Mouse (Mus musculus) hindbrain, embryonic 11.5 days (tissue): Measurements from ENCODE around the gene Fgd6. TPM values are rescaled to one million over a fixed set of nuclear protein-coding genes. Genes with fewer than 3 reads are reported as not detected.

Experiments used
- ATAC-seq: fragments of 200-750 bp; cut with Nextera tagmentation; 2 replicates; pipeline ENCODE4 v1.8.0; 2017; ENCODE audit warnings: mild to moderate bottlenecking, moderate TSS enrichment, moderate library complexity; ENCODE audit not compliant: low FRiP score
- DNase-seq: peaks from one replicate; pipeline ENCODE4 v3.0.0-alpha.2; 2015; ENCODE audit warnings: low spot score
- H3K27ac ChIP-seq: fragments of 300-500 bp; sonication (generic); 2 replicates; pipeline ENCODE4 v1.5.1; 2014; ENCODE audit warnings: mild to moderate bottlenecking, low read depth, low read length
- H3K27me3 ChIP-seq: fragments of 300-500 bp; sonication (generic); 2 replicates; pipeline ENCODE4 v1.6.1; 2014; ENCODE audit warnings: mild to moderate bottlenecking, low read length, moderate library complexity, mixed read lengths; ENCODE audit not compliant: control insufficient read depth, insufficient read depth
- H3K36me3 ChIP-seq: fragments of 300-500 bp; sonication (generic); 2 replicates; pipeline ENCODE4 v1.6.1; 2014; ENCODE audit warnings: mild to moderate bottlenecking, low read length, moderate library complexity, mixed read lengths; ENCODE audit not compliant: control insufficient read depth, insufficient read depth
- H3K4me1 ChIP-seq: fragments of 300-500 bp; sonication (generic); replicated peaks from 2 replicates; pipeline ENCODE4 v1.6.1; 2014; ENCODE audit warnings: low read length, mixed read lengths; ENCODE audit not compliant: control insufficient read depth, insufficient read depth
- H3K4me2 ChIP-seq: fragments of 300-500 bp; sonication (generic); replicated peaks from 2 replicates; pipeline ENCODE4 v1.6.1; 2014; ENCODE audit warnings: mild to moderate bottlenecking, low read depth, low read length
- H3K4me3 ChIP-seq: fragments of 300-500 bp; sonication (generic); 2 replicates; pipeline ENCODE4 v1.5.1; 2014; ENCODE audit warnings: low read depth, low read length
- H3K9ac ChIP-seq: fragments of 300-500 bp; sonication (generic); 2 replicates; pipeline ENCODE4 v1.6.1; 2014; ENCODE audit warnings: low read depth, low read length
- H3K9me3 ChIP-seq: fragments of 300-500 bp; sonication (generic); 2 replicates; pipeline ENCODE4 v1.6.1; 2016; ENCODE audit warnings: low read length; ENCODE audit not compliant: control insufficient read depth
- WGBS: fragments of 180-500 bp; shearing (Covaris S2); extraction: QIAGEN DNeasy Blood & Tissue Kit; methylation state at CpG from one replicate; pipeline ENCODE4 v1.1.7; 2014; 5-methylcytosine and 5-hydroxymethylcytosine counted together
- polyA plus RNA-seq: library from polyadenylated mRNA; unstranded; fragments of >200 nt; fragmentation: Nextera tagmentation; extraction: Ambion mirVana; gene quantifications from 2 replicates; pipeline ENCODE4 v1.2.1, GENCODE M21; 2014

Gene Fgd6
- polyA plus RNA-seq, 1 experiment from 2014 or later: 6.7 TPM

GRCm38 (mm10) chr10:94056487-94056886 lies 20.7 kb downstream of the Fgd6 start:
- Histone ChIP-seq H3K27ac (no peak overlapping the region), H3K27me3 (no peaks in the 10 kb centered on the region), H3K4me3 (no peak overlapping the region), H3K9me3 (no peaks in the 10 kb centered on the region), H3K4me1 (no peaks in the 10 kb centered on the region), H3K36me3 (no peaks in the 10 kb centered on the region), H3K9ac (no peak overlapping the region), H3K4me2 (no peak overlapping the region)
- ATAC-seq: no peak
- DNase-seq: no peak
- WGBS: 93% methylated on average over 6 of the region's 6 CpGs

DNA sequence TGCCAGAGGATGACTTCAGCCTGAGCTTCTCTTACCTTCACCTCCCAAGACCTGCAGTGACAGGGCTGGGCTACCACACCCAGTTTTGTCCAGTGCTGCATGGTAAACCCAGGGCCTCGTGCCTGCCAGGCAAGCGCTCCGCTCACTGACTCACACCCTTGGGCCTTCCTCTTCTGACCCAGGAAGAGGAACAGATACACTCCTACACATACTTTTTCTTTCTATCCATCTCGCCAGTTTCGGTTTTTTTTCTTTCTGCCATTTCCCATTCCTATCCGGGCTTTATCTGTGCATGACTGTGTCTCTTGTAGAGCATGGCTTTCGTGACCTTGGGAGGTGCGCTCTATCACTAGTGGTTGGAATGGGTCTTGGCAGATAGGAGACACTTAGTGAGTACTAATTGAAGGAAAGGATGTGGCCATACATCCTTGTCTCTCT lies 23.8 kb downstream of the Fgd6 start:
- no peak for DNase-seq
- H3K9ac ChIP-seq: no peak overlapping the region
- H3K4me1 ChIP-seq: no peaks in the 10 kb centered on the region
- no peak overlapping the region for H3K4me2 ChIP-seq
- H3K4me3 ChIP-seq: no peak overlapping the region
- no peaks in the 10 kb centered on the region for H3K27me3 ChIP-seq
- H3K27ac ChIP-seq: no peak overlapping the region
- H3K9me3 ChIP-seq: no peaks in the 10 kb centered on the region
- H3K36me3 ChIP-seq: no peaks in the 10 kb centered on the region
- WGBS: 90% methylated on average over 8 of the region's 8 CpGs
- ATAC-seq: no peak

GRCm38 (mm10) chr10:94060190-94060589 lies 24.4 kb downstream of the Fgd6 start:
- no peak overlapping the region for H3K27ac ChIP-seq
- no peak for ATAC-seq

GRCm38 (mm10) chr10:94062357-94062756 lies 26.6 kb downstream of the Fgd6 start:
- ATAC-seq (no peak), DNase-seq (no peak)
- Histone ChIP-seq H3K27ac (no peak overlapping the region), H3K27me3 (no peaks in the 10 kb centered on the region), H3K4me1 (no peaks in the 10 kb centered on the region), H3K4me2 (no peak overlapping the region), H3K4me3 (no peak overlapping the region), H3K36me3 (no peaks in the 10 kb centered on the region), H3K9me3 (no peaks in the 10 kb centered on the region), H3K9ac (no peak overlapping the region)
- WGBS: 74% methylated on average over 5 of the region's 5 CpGs

More at GRCm38 (mm10) chr10:94060190-94060589, 24.4 kb downstream of the Fgd6 start:
- H3K27me3 ChIP-seq: no peaks in the 10 kb centered on the region
- no peak overlapping the region for H3K4me3 ChIP-seq
- H3K9me3 ChIP-seq: no peaks in the 10 kb centered on the region
- no peaks in the 10 kb centered on the region for H3K4me1 ChIP-seq
- H3K36me3 ChIP-seq: no peaks in the 10 kb centered on the region
- H3K9ac ChIP-seq: no peak overlapping the region
- no peak for DNase-seq
- 86% methylated on average over 8 of the region's 8 CpGs for WGBS
- H3K4me2 ChIP-seq: no peak overlapping the region

DNA sequence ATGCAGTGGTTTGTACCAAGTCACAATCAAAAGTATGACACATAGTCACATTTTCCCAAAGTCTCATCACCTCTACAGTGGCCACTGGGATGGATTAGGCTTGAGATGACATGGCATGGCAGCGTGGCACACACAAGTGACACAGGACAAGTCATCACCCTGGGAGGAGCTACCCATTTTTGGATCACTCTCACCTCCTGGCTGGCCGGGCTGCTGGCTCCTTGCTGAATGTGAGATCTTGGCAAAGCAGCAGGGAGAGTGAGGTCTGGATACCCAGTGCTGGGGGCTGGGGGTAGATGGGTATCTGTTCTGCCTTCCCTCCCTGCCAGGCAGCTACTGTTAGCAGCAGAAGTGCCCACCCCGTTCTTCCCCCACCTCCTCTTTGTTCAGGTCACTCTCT lies 31.1 kb downstream of the Fgd6 start:
- no peak overlapping the region for H3K4me3 ChIP-seq
- DNase-seq (no peak), ATAC-seq (no peak)
- 72% methylated on average over 3 of the region's 3 CpGs for WGBS
- H3K27me3 ChIP-seq: no peaks in the 10 kb centered on the region
- no peaks in the 10 kb centered on the region for H3K36me3 ChIP-seq
- no peak overlapping the region for H3K4me2 ChIP-seq
- H3K4me1 ChIP-seq: no peaks in the 10 kb centered on the region
- H3K9ac ChIP-seq: no peak overlapping the region
- H3K27ac ChIP-seq: no peak overlapping the region
- H3K9me3 ChIP-seq: no peaks in the 10 kb centered on the region

DNA sequence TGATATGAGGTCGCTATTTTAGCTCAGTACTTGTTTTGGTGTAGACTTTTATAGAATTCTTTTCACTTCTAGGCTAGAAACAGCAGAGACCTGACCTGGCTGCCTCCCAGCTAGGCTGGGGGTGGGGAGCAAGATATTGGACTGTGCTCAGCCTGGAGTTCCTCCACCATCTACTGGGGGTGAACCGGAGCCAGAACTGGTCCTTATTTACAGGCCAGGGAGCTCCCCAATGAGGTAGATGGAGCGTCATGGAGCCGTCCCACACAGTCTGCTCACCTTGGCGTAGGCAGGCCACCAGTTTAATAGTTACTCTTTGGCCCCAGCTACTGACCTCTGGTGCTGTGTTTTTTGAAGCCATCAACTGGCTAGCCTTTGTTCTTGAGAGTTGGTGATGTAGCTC lies 32.9 kb downstream of the Fgd6 start:
- no peak overlapping the region for H3K27ac ChIP-seq
- no peak overlapping the region for H3K4me2 ChIP-seq
- 95% methylated on average over 5 of the region's 5 CpGs for WGBS
- no peaks in the 10 kb centered on the region for H3K4me1 ChIP-seq
- no peak for ATAC-seq
- H3K27me3 ChIP-seq: no peaks in the 10 kb centered on the region
- no peaks in the 10 kb centered on the region for H3K9me3 ChIP-seq
- H3K36me3 ChIP-seq: no peaks in the 10 kb centered on the region
- no peak for DNase-seq
- H3K4me3 ChIP-seq: no peak overlapping the region
- H3K9ac ChIP-seq: no peak overlapping the region

GRCm38 (mm10) chr10:94071641-94072040 lies 35.8 kb downstream of the Fgd6 start:
- H3K27me3 ChIP-seq: no peaks in the 10 kb centered on the region
- no peak overlapping the region for H3K27ac ChIP-seq
- WGBS: 74% methylated on average over 7 of the region's 7 CpGs
- H3K4me3 ChIP-seq: no peak overlapping the region
- H3K9me3 ChIP-seq: no peaks in the 10 kb centered on the region
- DNase-seq: no peak
- no peak overlapping the region for H3K9ac ChIP-seq
- ATAC-seq: no peak
- H3K4me1 ChIP-seq: no peaks in the 10 kb centered on the region
- H3K4me2 ChIP-seq: no peak overlapping the region
- no peaks in the 10 kb centered on the region for H3K36me3 ChIP-seq

- ATAC-seq (no peak), DNase-seq (no peak)
- Histone ChIP-seq H3K9ac (no peak overlapping the region), H3K27ac (no peak overlapping the region), H3K9me3 (no peaks in the 10 kb centered on the region), H3K27me3 (no peaks in the 10 kb centered on the region), H3K4me1 (no peaks in the 10 kb centered on the region), H3K4me2 (no peak overlapping the region), H3K36me3 (no peaks in the 10 kb centered on the region), H3K4me3 (no peak overlapping the region)
- 73% methylated on average over 10 of the region's 10 CpGs for WGBS
Observed at GRCm38 (mm10) chr10:94072261-94072915, 36.6 kb downstream of the Fgd6 start.

GRCm38 (mm10) chr10:94072916-94073465 lies 37.2 kb downstream of the Fgd6 start:
- Histone ChIP-seq H3K27ac (no peak overlapping the region), H3K27me3 (no peaks in the 10 kb centered on the region), H3K4me3 (no peak overlapping the region), H3K9me3 (no peaks in the 10 kb centered on the region), H3K36me3 (no peaks in the 10 kb centered on the region), H3K9ac (no peak overlapping the region), H3K4me1 (no peaks in the 10 kb centered on the region), H3K4me2 (no peak overlapping the region)
- ATAC-seq: no peak
- DNase-seq: no peak
- WGBS: 84% methylated on average over 4 of the region's 4 CpGs
